Mouse (Mus musculus): ENCODE measurements around the gene Wipf1. TPM values are rescaled to one million over a fixed set of nuclear protein-coding genes. Genes with fewer than 3 reads are reported as not detected.
A peak's percentile ranks its signal among the peaks of the same experiment; 100 is the strongest.
"Not testable (repeated sequence)": the region's sequence is repeated elsewhere in the genome, so short reads cannot be mapped to it uniquely, and the experiment has no call there.

Wipf1 gene
- 1 to 10 TPM; 8.2 to 8.5 TPM for total RNA-seq (2021)
- long read RNA-seq, experiment 1, full-length matches to known transcripts = 1 of 7 reads
- long read RNA-seq, experiment 1, partial matches to known transcripts = 3 of 7 reads
- long read RNA-seq, experiment 1, other reads (novel, unspliced or antisense) = 3 of 7 reads
- long read RNA-seq, experiment 2, full-length matches to known transcripts = 2 of 3 reads
- long read RNA-seq, experiment 2, partial matches to known transcripts = 0 of 3 reads
- long read RNA-seq, experiment 2, other reads (novel, unspliced or antisense) = 1 of 3 reads

- intact Hi-C loops (cut with DNase I) = loop anchor here (5.0 kb wide), 1 partner anchor 87 kb away; no protein-coding TSS in a partner anchor
- DNase-seq (ENCODE audit: low spot score in 2 of 2) = peak in 1 of 2 experiments; percentile 68
Measured at GRCm38 (mm10) chr2:73529356-73530330, at the start of gene Wipf1. Gene Wipf1 (minus strand): TSS chr2:73529734.

GRCm38 (mm10) chr2:73579168-73579567, 49.6 kb upstream of the Wipf1 start:
- no peak for DNase-seq (ENCODE audit: low spot score in 2 of 2)
- intact Hi-C loops (cut with DNase I) = loop anchor here (10.0 kb wide), 1 partner anchor 316 kb away; the partner anchor contains the start of gene Atf2

GRCm38 (mm10) chr2:73574418-73574817, 44.9 kb upstream of the Wipf1 start:
- intact Hi-C loops (cut with DNase I) = loop anchor here (10.0 kb wide), 1 partner anchor 320 kb away; the partner anchor contains the start of gene Atf2

GRCm38 (mm10) chr2:73573556-73573955, 44.0 kb upstream of the Wipf1 start:
- DNase-seq (ENCODE audit: low spot score in 2 of 2) = no peak
- intact Hi-C loops (cut with DNase I) = loop anchor here (2.0 to 10.0 kb wide), 2 partner anchors 23 to 321 kb away; partner anchors contain the start of gene Atf2

More at GRCm38 (mm10) chr2:73574418-73574817, 44.9 kb upstream of the Wipf1 start:
- DNase-seq (ENCODE audit: low spot score in 2 of 2) = no peak

- peak; percentile 92 to 97 for DNase-seq (ENCODE audit: low spot score in 2 of 2)
- intact Hi-C loops (cut with DNase I) = loop anchor here (2.0 to 10.0 kb wide), 2 partner anchors 24 to 322 kb away; partner anchors contain the start of gene Atf2
Measured at GRCm38 (mm10) chr2:73572539-73573372, 43.2 kb upstream of the Wipf1 start.

GRCm38 (mm10) chr2:73571901-73572300, 42.4 kb upstream of the Wipf1 start:
- intact Hi-C loops (cut with DNase I) = loop anchor here (2.0 to 10.0 kb wide), 2 partner anchors 25 to 323 kb away; partner anchors contain the start of gene Atf2
- peak in 1 of 2 experiments; percentile 70 for DNase-seq (ENCODE audit: low spot score in 2 of 2)

- no peak for DNase-seq (ENCODE audit: low spot score in 2 of 2)
- intact Hi-C loops (cut with DNase I) = loop anchor here (10.0 kb wide), 1 partner anchor 323 kb away; the partner anchor contains the start of gene Atf2
Measured at GRCm38 (mm10) chr2:73571304-73571703, 41.8 kb upstream of the Wipf1 start.

- DNase-seq (ENCODE audit: low spot score in 2 of 2) = peak; percentile 69 to 77
- intact Hi-C loops (cut with DNase I) = no loop called here
Measured at GRCm38 (mm10) chr2:73566989-73567605, 37.6 kb upstream of the Wipf1 start.

- peak in 1 of 2 experiments; percentile 45 for DNase-seq (ENCODE audit: low spot score in 2 of 2)
- intact Hi-C loops (cut with DNase I) = no loop called here
Measured at GRCm38 (mm10) chr2:73566162-73566561, 36.6 kb upstream of the Wipf1 start.

- intact Hi-C loops (cut with DNase I) = no loop called here
- DNase-seq (ENCODE audit: low spot score in 2 of 2) = no peak
Measured at GRCm38 (mm10) chr2:73563690-73564089, 34.2 kb upstream of the Wipf1 start.

- intact Hi-C loops (cut with DNase I) = no loop called here
- no peak for DNase-seq (ENCODE audit: low spot score in 2 of 2)
Measured at GRCm38 (mm10) chr2:73562656-73563055, 33.1 kb upstream of the Wipf1 start.

- intact Hi-C loops (cut with DNase I) = no loop called here
- peak; percentile 40 to 46 for DNase-seq (ENCODE audit: low spot score in 2 of 2)
Measured at GRCm38 (mm10) chr2:73561665-73562063, 32.1 kb upstream of the Wipf1 start.

- intact Hi-C loops (cut with DNase I) = no loop called here
Measured at GRCm38 (mm10) chr2:73560899-73561664, 31.5 kb upstream of the Wipf1 start.

GRCm38 (mm10) chr2:73560445-73560844, 30.9 kb upstream of the Wipf1 start:
- intact Hi-C loops (cut with DNase I) = no loop called here
- no peak for DNase-seq (ENCODE audit: low spot score in 2 of 2)

More at GRCm38 (mm10) chr2:73560899-73561664, 31.5 kb upstream of the Wipf1 start:
- no peak for DNase-seq (ENCODE audit: low spot score in 2 of 2)

GRCm38 (mm10) chr2:73557956-73558355, 28.4 kb upstream of the Wipf1 start:
- intact Hi-C loops (cut with DNase I) = no loop called here
- DNase-seq (ENCODE audit: low spot score in 2 of 2) = no peak

- DNase-seq (ENCODE audit: low spot score in 2 of 2); intact Hi-C loops (cut with DNase I): not testable (repeated sequence)
Measured at GRCm38 (mm10) chr2:73557061-73557460, 27.5 kb upstream of the Wipf1 start.

GRCm38 (mm10) chr2:73554389-73554788, 24.9 kb upstream of the Wipf1 start:
- intact Hi-C loops (cut with DNase I) = loop anchor here (5.0 kb wide), 1 partner anchor 1108 kb away; no protein-coding TSS in a partner anchor
- DNase-seq (ENCODE audit: low spot score in 2 of 2) = no peak
